Mouse (Mus musculus) adrenal gland, adult 2 months (tissue): ENCODE data around the gene Dennd2d. TPM values are rescaled to one million over a fixed set of nuclear protein-coding genes. Genes with fewer than 3 reads are reported as not detected.

ENCODE experiments used
- DNase-seq: peaks from one replicate; pipeline ENCODE4 v3.0.0; 2021
- polyA plus RNA-seq: library from polyadenylated mRNA; depleted of rRNA; stranded (reverse); fragments of >200 nt; gene quantifications from 2 replicates; pipeline ENCODE4 v1.2.3, GENCODE M21; 2012; rRNA removed
- total RNA-seq, 2 experiments: library from RNA; stranded (reverse); gene quantifications; 2 replicates each; pipeline ENCODE4 v1.2.3; 2021

The Dennd2d gene
- total and polyA plus RNA-seq, 3 experiments = 1.8 to 4.3 (median 3.2) TPM

- DNase-seq = peak; percentile 16
Measured at GRCm38 (mm10) chr3:106496045-106496721, 14.0 kb downstream of the Dennd2d start.

DNA sequence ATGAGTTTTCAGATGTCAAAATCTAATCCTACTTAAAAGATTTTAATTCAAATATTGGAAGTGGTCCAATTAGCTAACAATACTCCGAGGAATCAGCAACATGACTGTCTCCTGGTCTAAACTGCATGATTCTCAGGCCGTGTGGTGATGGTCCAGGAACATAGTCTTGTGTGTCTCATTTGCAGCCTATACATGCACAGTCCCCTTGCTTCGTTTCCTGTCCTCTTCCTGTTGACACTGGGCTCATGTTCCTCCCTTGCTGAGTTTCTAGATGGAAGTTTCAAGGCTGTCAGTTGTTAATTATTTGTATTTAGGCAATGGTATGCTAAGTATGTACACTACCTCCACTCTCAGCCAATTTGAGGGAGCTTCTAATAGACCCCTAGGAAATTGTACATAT lies 14.8 kb downstream of the Dennd2d start:
- DNase-seq = no peak

DNA sequence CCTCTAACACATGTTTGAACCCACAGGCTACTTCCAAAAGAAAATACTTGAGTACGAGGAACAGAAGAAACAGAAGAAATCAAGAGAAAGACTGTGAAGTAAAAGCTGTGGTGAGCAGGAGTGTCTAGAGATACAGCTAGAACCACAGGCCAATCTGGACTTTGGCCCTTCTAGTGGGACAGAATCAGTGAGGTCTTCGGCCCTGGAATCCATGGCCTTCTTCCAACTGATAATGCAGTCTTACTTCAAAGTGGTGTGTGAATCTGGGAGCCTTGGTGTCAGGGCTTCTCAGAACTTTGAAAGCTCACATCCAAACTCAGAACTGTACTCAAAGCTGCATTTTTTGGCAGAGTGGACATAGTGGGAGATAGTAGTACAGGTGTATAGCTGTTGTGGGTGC lies 18.3 kb downstream of the Dennd2d start:
- no peak for DNase-seq

DNA sequence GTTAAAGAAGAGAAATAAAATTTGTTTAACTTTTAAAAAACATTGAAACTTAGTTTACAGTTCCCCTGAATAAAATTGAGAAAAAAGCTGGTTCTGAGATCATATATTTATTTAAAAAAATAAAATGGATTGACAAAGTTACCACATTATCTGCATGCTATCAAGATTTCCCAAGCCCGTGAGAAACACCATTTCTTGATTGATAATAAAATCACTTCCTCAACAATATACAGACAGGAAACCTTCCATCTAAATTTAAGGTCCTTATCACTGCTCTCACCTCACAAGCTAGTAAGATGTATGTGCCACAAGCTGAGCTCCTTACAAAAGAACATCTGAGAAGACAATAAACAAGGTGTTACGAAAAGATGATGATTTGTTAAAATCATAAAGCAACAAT lies 20.7 kb downstream of the Dennd2d start:
- no peak for DNase-seq

DNA sequence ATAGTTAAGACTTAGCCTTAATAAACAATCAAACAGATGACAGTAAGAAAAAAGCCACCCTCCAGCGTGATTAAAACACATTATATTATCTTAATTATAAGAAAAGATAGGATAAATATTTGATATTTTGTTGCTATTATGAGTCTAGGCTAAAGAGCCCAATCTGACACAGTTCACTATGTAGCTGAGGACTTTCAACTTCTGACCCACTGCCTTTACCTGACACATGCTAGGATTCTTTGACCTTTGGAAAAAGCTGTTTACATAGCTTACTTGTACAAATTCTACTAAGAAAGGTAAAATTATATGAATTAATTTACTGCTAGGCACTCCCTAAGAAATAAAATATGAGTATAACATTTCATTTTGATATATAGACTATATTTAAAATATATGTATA lies 28.5 kb downstream of the Dennd2d start:
- DNase-seq = no peak

DNA sequence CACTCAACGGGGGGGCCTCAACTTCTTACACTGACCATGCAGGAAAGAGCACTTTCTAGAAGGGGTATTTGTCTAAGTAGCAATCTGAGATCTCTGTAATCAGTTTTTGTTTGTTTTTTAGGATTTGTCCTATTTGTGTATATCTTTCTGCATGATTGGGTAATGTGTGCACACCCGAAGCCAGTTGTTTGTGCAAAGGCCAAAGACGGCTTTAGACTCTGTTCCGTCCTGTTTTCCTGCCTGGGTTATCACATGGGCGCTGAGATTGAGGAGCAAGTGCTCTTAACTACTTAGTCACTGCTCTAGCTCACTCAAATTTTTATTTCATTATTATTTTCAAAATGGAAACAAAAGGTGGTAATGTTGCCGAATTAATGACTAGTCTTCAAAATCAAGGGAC lies 32.8 kb downstream of the Dennd2d start:
- no peak for DNase-seq

DNA sequence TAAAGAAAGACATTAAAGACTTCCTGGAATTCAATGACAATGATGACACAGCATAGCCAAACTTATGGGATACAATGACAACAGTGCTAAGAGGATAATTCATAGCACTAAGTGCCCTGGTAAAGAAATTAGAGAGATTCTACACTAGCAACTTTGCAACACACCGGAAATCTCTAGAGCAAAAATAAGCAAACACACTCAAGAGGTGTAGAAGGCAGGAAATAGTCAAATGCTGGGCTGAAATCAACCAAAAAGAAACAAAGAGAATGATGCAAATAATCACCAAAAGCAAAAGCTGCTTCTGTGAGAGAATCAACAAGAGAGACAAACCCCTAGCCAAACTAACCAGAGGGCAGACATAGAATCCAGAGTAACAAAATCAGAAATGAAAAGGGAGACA lies 40.5 kb downstream of the Dennd2d start:
- no peak for DNase-seq

- DNase-seq = no peak
Measured at GRCm38 (mm10) chr3:106526411-106526810, 44.2 kb downstream of the Dennd2d start.

DNA sequence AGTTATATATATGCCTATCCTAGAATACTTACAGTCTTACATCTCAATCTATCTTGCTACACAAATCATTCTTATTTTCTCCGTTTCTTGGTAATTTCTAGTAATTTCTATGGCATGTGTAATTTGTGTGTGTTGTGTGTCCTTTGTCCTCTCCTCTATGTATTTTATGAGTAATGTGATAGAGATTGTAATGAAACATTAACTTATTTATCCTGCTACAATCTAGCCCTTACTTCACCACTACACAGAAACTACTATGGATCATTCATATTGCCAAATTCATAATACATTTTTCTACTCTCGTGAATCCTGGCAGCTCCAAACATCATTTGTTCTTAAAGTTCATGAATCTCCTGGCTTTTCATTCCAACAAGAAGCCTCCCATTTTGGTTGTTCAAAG lies 45.8 kb downstream of the Dennd2d start:
- no peak for DNase-seq

- no peak for DNase-seq
Measured at GRCm38 (mm10) chr3:106533277-106533676, 51.1 kb downstream of the Dennd2d start.

- DNase-seq = no peak
Measured at GRCm38 (mm10) chr3:106544721-106545316, 62.6 kb downstream of the Dennd2d start.

- DNase-seq = peak; percentile 94
Measured at GRCm38 (mm10) chr3:106547171-106547923, 65.1 kb downstream of the Dennd2d start, which contains the start of the genes Dram2 and Cept1. TSS of gene Dram2 (plus strand) at chr3:106547798. TSS of gene Cept1 (minus strand) at chr3:106547802.

- DNase-seq = no peak
Measured at GRCm38 (mm10) chr3:106547924-106548539, 65.8 kb downstream of the Dennd2d start.

GRCm38 (mm10) chr3:106548971-106549370 lies 66.8 kb downstream of the Dennd2d start:
- no peak for DNase-seq

Other genes with a start within 250 kb of the Dennd2d start
- not detected for gene Chil6, start 76.2 kb upstream of the Dennd2d start, total RNA-seq
- gene Chil6, start 76.2 kb upstream of the Dennd2d start, polyA plus RNA-seq = not detected in 2 replicates
- 10 to 100 TPM; 91.8 to 98.6 TPM for gene Dram2, start 65.4 kb downstream of the Dennd2d start, total RNA-seq
- 8.3 and 9.5 TPM in 2 replicates for gene Dram2, start 65.4 kb downstream of the Dennd2d start, polyA plus RNA-seq
- 10 to 100 TPM; 42.2 to 44.4 TPM for gene Cept1, start 65.4 kb downstream of the Dennd2d start, total RNA-seq
- gene Cept1, start 65.4 kb downstream of the Dennd2d start, polyA plus RNA-seq = 3.6 and 4.9 TPM in 2 replicates
- 10 to 100 TPM; 16.5 to 17.2 TPM for gene Lrif1, start 202.6 kb downstream of the Dennd2d start, total RNA-seq
- 0.85 TPM in 2 replicates for gene Lrif1, start 202.6 kb downstream of the Dennd2d start, polyA plus RNA-seq